Mouse (Mus musculus): ENCODE results near the gene C5ar1.

The C5ar1 gene

GRCm38 (mm10) chr7:16229869-16230268, 29.5 kb downstream of the C5ar1 start:
- DNase-seq (ENCODE audit: low spot score in 2 of 2) = no peak

- DNase-seq (ENCODE audit: low spot score in 2 of 2) = peak; percentile 89 to 97
Measured at GRCm38 (mm10) chr7:16221582-16222272, 37.6 kb downstream of the C5ar1 start, which contains the start of gene Dhx34. Dhx34 (minus strand) TSS chr7:16222037.

GRCm38 (mm10) chr7:16213986-16214385, 45.4 kb downstream of the C5ar1 start:
- no peak for DNase-seq (ENCODE audit: low spot score in 2 of 2)

GRCm38 (mm10) chr7:16213196-16213595, 46.1 kb downstream of the C5ar1 start:
- no peak for DNase-seq (ENCODE audit: low spot score in 2 of 2)

- no peak for DNase-seq (ENCODE audit: low spot score in 2 of 2)
Measured at GRCm38 (mm10) chr7:16210862-16211365, 48.4 kb downstream of the C5ar1 start.

GRCm38 (mm10) chr7:16208781-16209665, 50.3 kb downstream of the C5ar1 start:
- no peak for DNase-seq (ENCODE audit: low spot score in 2 of 2)

GRCm38 (mm10) chr7:16207496-16207895, 51.8 kb downstream of the C5ar1 start:
- DNase-seq (ENCODE audit: low spot score in 2 of 2) = peak; percentile 58 to 76

- DNase-seq (ENCODE audit: low spot score in 2 of 2) = no peak
Measured at GRCm38 (mm10) chr7:16207076-16207475, 52.3 kb downstream of the C5ar1 start.

GRCm38 (mm10) chr7:16204791-16205190, 54.5 kb downstream of the C5ar1 start:
- no peak for DNase-seq (ENCODE audit: low spot score in 2 of 2)

- DNase-seq (ENCODE audit: low spot score in 2 of 2) = no peak
Measured at GRCm38 (mm10) chr7:16203505-16203903, 55.8 kb downstream of the C5ar1 start.

GRCm38 (mm10) chr7:16202756-16203504, 56.4 kb downstream of the C5ar1 start:
- no peak for DNase-seq (ENCODE audit: low spot score in 2 of 2)

- no peak for DNase-seq (ENCODE audit: low spot score in 2 of 2)
Measured at GRCm38 (mm10) chr7:16201136-16201535, 58.2 kb downstream of the C5ar1 start.

- DNase-seq (ENCODE audit: low spot score in 2 of 2) = no peak
Measured at GRCm38 (mm10) chr7:16198540-16198939, 60.8 kb downstream of the C5ar1 start.

- no peak for DNase-seq (ENCODE audit: low spot score in 2 of 2)
Measured at GRCm38 (mm10) chr7:16197166-16197565, 62.2 kb downstream of the C5ar1 start.

Measured in left cerebral cortex, adult 9 months (tissue).